Mouse (Mus musculus) brain, embryonic 14.5 days (tissue): ENCODE results near the gene Sucnr1. TPM values are rescaled to one million over a fixed set of nuclear protein-coding genes. Genes with fewer than 3 reads are reported as not detected.
"Not testable (repeated sequence)": the region's sequence is repeated elsewhere in the genome, so short reads cannot be mapped to it uniquely, and the experiment has no call there.

Experiments used
- DNase-seq: peaks from one replicate; pipeline ENCODE4 v3.0.0-alpha.2; 2011; ENCODE audit warnings: low read depth
- CTCF ChIP-seq: fragments of 200-500 bp; IDR thresholded peaks from 2 replicates; pipeline ENCODE4 v1.5.1; 2012; ENCODE audit warnings: inconsistent platforms, mild to moderate bottlenecking, moderate library complexity, borderline replicate concordance; ENCODE audit not compliant: insufficient read depth, insufficient read length; ENCODE audit errors: extremely low read depth
- POLR2A ChIP-seq: fragments of 200-500 bp; IDR thresholded peaks from 2 replicates; pipeline ENCODE4 v1.6.1; 2012; ENCODE audit warnings: mild to moderate bottlenecking, inconsistent platforms, borderline replicate concordance; ENCODE audit not compliant: poor library complexity, insufficient read depth, insufficient read length, severe bottlenecking; ENCODE audit errors: extremely low read depth
- polyA plus RNA-seq: library from polyadenylated mRNA; depleted of rRNA; stranded (reverse); fragments of >200 nt; gene quantifications from 2 replicates; pipeline ENCODE4 v1.2.3, GENCODE M21; 2012

The Sucnr1 gene
- polyA plus RNA-seq, 1 experiment = not detected

DNA sequence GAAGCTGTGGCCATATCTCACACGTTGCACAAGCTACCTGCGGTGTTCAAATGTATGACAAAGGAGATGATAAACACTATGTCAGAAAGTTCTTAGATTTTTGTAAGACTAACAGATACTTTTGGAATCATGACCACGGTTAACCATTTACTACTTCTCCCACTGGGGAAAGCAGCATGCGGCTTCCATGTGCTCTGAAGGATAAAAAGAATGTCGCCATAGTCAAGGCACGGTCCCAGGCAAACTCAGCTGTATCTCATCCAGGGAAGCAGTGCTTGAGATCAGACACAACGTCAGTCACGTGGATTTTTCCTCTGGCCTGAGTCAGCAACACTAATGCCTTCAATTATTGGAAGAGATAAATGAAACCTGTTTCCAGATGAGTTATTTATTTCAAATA, 9.7 kb downstream of the Sucnr1 start:
- TF ChIP-seq CTCF (no peak), POLR2A (no peak)
- no peak for DNase-seq

GRCm38 (mm10) chr3:60094386-60095156, 12.9 kb downstream of the Sucnr1 start:
- TF ChIP-seq CTCF = no peak
- no peak for TF ChIP-seq POLR2A
- no peak for DNase-seq

DNA sequence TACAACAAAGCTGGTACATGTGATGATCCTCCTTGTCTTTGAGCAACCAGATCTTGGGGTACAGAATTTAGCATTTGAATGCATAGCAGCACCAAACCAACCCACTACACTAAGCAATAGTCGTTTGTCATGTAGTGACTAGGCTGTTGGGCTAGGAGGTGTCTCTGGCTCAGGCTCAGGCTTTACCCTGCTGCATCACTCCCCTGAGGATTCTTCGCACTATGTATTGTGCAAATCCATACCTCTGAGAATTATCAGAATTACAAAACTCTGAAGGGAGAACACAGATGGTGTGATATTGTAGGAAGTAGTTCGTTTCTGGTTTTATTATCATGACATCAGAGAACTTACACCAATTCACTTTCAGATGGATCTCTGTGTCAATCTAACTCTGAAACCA, 15.3 kb downstream of the Sucnr1 start:
- DNase-seq = no peak
- no peak for TF ChIP-seq CTCF
- TF ChIP-seq POLR2A = no peak

DNA sequence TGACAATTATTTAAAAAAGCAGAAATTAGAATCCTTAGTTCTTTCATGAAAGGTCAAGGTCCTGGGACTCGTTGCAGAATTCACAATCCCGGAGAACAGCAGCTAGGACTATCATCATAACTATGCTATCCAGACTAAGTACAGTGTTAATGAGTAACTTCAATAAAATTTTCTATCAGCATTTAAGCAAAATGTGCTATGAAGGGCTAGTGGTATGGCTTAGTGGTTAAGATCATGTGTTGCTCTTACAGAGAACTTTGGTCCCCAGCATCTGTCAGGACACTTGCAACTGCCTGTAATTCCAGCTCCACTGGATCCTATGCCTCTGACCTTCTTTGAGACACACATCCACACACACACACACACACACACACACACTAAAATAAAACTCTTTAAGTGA, 15.8 kb downstream of the Sucnr1 start:
- no peak for DNase-seq
- no peak for TF ChIP-seq CTCF
- TF ChIP-seq POLR2A = no peak

DNA sequence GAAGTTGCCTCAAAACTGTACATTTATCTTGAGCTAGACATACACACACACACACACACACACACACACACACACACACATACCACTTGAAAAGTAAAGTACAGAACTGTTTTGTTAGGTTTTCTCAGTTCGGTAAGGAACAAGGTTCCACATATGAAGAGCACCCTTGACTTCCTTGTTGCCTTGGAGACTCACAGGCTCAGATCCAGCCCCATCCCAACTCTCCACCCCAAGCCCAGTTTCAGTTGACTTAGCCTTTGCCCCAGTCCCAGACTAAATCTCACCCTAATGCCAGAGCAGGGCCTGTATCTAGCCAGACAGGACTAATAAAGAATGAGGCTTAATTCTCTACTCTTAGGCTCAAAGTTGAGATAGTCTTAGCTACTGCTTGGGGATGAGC, 16.9 kb downstream of the Sucnr1 start:
- TF ChIP-seq CTCF (no peak), POLR2A (no peak)

GRCm38 (mm10) chr3:60104462-60105109, 22.9 kb downstream of the Sucnr1 start:
- no peak for DNase-seq
- TF ChIP-seq CTCF = no peak
- TF ChIP-seq POLR2A = no peak

More for the DNA sequence above, 16.9 kb downstream of the Sucnr1 start:
- DNase-seq = no peak

DNA sequence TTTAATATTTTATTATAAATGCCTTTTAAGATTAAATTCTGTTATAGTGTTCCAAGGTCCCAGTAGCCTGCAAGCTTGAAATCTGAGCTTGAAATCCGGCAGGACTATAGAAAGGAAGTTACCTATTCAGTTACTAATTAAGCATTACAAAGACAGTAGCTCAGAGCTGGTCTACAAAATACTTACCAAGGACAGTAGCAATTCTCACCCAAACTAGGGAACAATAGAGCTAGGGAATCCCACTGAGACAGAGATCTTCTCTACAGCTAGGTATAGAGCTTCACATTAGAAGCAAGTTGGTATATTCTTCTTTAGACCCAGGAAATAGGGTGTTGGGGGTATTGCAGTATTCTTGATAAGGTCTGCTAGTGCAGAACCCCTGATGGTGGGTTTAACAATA, 24.8 kb downstream of the Sucnr1 start:
- not testable (repeated sequence) for DNase-seq

DNA sequence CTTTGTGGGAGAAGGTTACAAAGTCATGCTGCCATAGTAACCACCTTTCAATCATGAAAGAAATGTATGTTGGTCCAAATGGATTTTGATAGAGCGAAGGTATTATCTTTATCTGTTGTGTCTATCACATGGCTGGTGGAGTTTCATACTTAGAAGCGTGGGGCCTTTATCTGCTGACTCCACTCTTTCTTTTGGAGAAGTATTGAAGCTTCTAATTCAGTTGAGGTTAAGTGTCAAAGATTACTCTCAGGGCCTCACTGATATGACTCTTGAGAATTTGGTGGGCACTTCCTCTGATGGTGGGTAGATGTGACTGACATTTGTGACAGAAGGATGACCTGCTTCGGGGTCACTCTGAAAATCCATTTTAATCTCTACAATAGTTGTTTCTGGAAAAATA, 26.1 kb downstream of the Sucnr1 start:
- TF ChIP-seq CTCF (no peak), POLR2A (no peak)
- DNase-seq = no peak

DNA sequence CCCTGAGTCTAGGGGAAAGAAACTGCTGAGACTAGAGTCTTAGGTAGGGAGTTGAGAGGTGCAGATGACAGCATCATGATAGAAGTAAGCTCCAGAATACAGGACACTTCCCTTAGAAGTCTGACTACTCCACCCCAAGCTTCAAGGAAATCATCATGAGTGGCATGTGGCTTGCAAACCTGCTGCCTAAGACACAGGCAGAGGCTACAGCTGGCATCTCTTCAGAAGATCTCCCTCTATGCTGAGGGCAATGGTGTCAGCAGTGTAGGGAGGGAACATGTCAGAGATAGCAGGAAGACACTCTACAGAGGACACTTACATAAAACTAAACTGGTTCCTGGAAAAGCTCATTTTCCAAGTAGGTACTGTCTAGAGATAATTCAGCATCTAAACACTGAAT, 27.1 kb downstream of the Sucnr1 start:
- DNase-seq = no peak
- TF ChIP-seq POLR2A = no peak
- TF ChIP-seq CTCF = no peak

DNA sequence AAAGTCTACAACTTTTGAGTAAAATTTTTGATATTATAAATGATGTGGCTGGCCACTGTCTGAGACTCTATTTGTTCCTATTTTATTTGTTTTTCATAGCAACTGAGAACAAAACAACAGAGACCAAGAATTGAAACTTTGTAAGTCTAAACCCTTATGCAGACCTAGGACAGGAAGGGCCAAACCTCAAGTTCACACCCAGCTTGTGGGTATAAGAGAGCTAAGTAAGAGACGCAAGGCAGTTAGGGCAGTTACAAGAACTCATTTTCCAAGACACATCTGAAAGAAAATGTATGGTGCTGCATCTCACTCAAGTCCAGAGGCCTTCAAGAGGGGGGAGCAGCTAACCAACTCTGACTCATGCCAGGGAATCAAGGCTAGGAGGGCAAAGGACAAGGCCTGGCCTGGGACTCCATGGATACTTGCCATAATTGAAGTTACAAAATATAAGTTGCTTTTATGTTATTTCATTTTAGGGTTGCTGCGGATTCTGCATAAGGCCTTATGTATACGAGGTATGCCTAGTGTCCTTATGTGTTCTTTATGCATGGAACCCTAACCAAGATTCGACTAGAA, 29.6 kb downstream of the Sucnr1 start:
- TF ChIP-seq POLR2A (no peak), CTCF (no peak)

GRCm38 (mm10) chr3:60111889-60112646, 30.4 kb downstream of the Sucnr1 start:
- TF ChIP-seq CTCF (peak; percentile 43; the same call in 1 of the 2 replicates), POLR2A (no peak)

More for the DNA sequence above, 29.6 kb downstream of the Sucnr1 start:
- no peak for DNase-seq

More at GRCm38 (mm10) chr3:60111889-60112646, 30.4 kb downstream of the Sucnr1 start:
- DNase-seq = peak; percentile 76
